Mouse (Mus musculus) forebrain, embryonic 13.5 days (tissue): ENCODE results near the gene Oxct2b. TPM values are rescaled to one million over a fixed set of nuclear protein-coding genes. Genes with fewer than 3 reads are reported as not detected.
"Not testable (repeated sequence)": the region's sequence is repeated elsewhere in the genome, so short reads cannot be mapped to it uniquely, and the experiment has no call there.

ENCODE experiments used
- ATAC-seq: fragments of 200-750 bp; cut with Nextera tagmentation; 2 replicates; pipeline ENCODE4 v1.8.0; 2017
- H3K27ac ChIP-seq: fragments of 300-500 bp; sonication (generic); 2 replicates; pipeline ENCODE4 v1.5.1; 2015; ENCODE audit warnings: inconsistent platforms, mild to moderate bottlenecking, moderate library complexity
- H3K27me3 ChIP-seq: fragments of 300-500 bp; sonication (generic); 2 replicates; pipeline ENCODE4 v1.6.1; 2015; ENCODE audit warnings: mild to moderate bottlenecking, inconsistent platforms
- H3K36me3 ChIP-seq: fragments of 300-500 bp; sonication (generic); 2 replicates; pipeline ENCODE4 v1.6.1; 2015; ENCODE audit warnings: mild to moderate bottlenecking, inconsistent platforms; ENCODE audit not compliant: poor library complexity, severe bottlenecking
- H3K4me1 ChIP-seq: fragments of 300-500 bp; sonication (generic); 2 replicates; pipeline ENCODE4 v1.6.1; 2015; ENCODE audit warnings: inconsistent platforms
- H3K4me2 ChIP-seq: fragments of 300-500 bp; sonication (generic); 2 replicates; pipeline ENCODE4 v1.6.1; 2015; ENCODE audit warnings: inconsistent platforms, mild to moderate bottlenecking, moderate library complexity
- H3K4me3 ChIP-seq: fragments of 300-500 bp; sonication (generic); 2 replicates; pipeline ENCODE4 v1.5.1; 2015; ENCODE audit warnings: mild to moderate bottlenecking, inconsistent platforms
- H3K9ac ChIP-seq: fragments of 300-500 bp; sonication (generic); 2 replicates; pipeline ENCODE4 v1.6.1; 2015; ENCODE audit warnings: mild to moderate bottlenecking, inconsistent platforms
- H3K9me3 ChIP-seq: fragments of 300-500 bp; sonication (generic); replicated peaks from 2 replicates; pipeline ENCODE4 v1.6.1; 2016; ENCODE audit warnings: inconsistent platforms
- WGBS: fragments of 180-500 bp; shearing (Covaris S2); methylation state at CpG from one replicate; pipeline ENCODE4 v1.1.7; 2015; 5-methylcytosine and 5-hydroxymethylcytosine counted together
- polyA plus RNA-seq: library from polyadenylated mRNA; unstranded; fragments of >200 nt; fragmentation: Nextera tagmentation; extraction: Ambion mirVana; gene quantifications from 2 replicates; pipeline ENCODE4 v1.2.1, GENCODE M21; 2015

Oxct2b gene
- polyA plus RNA-seq, 1 experiment from 2014 or later = not detected

DNA sequence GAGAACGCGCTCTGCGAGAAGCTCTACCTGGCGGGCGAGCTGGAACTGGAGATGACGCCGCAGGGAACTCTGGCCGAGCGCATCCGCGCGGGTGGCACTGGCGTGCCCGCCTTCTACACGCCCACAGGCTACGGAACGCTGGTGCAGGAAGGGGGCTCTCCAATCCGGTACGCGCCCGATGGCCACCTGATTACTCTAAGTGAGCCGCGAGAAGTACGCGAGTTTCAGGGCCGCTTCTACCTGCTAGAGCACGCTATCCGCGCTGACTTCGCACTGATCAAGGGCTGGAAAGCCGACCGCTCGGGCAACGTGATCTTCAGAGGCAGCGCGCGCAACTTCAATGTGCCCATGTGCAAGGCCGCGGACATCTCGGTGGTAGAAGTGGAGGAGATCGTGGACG, 574 bp downstream of the Oxct2b start:
- Histone ChIP-seq H3K4me3 (peak overlapping the region; percentile 36), H3K4me2 (peak overlapping the region; percentile 59), H3K27me3 (peaks cover 18% of the 10 kb centered on the region)
- H3K36me3 ChIP-seq, H3K27ac ChIP-seq, H3K9me3 ChIP-seq, H3K9ac ChIP-seq, H3K4me1 ChIP-seq: not testable (repeated sequence)
- 22% methylated on average over 27 of the region's 42 CpGs for WGBS
- peak; percentile 78 for ATAC-seq

DNA sequence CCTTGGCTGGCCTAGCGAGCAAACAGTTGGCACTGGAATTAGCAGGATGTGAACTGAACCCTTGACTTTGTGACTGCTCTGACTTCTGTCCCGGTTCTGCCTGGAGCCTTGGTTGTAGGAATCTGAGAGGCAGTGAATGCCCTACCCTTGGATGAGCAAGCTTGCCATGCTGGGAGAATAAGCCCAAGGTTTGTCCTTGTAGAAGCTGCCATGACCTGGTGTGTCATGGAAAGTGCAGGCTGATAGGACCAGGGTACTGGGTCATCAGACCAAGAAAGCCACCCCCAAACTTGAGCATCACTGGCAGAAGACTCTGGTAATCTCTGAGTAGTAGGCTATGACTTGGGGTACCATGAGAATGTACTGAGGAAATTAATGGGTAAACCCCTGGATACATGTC, 5.2 kb downstream of the Oxct2b start:
- H3K9ac ChIP-seq = no peak overlapping the region
- H3K27ac ChIP-seq = no peak overlapping the region
- no peak overlapping the region for H3K4me2 ChIP-seq
- no peaks in the 10 kb centered on the region for H3K4me1 ChIP-seq
- H3K4me3 ChIP-seq = no peak overlapping the region
- peaks cover 9% of the 10 kb centered on the region; the same call in 1 of the 2 replicates for H3K27me3 ChIP-seq
- no peak for ATAC-seq
- H3K9me3 ChIP-seq = no peaks in the 10 kb centered on the region
- WGBS = 91% methylated on average over 2 of the region's 2 CpGs
- H3K36me3 ChIP-seq = peaks cover 17% of the 10 kb centered on the region

DNA sequence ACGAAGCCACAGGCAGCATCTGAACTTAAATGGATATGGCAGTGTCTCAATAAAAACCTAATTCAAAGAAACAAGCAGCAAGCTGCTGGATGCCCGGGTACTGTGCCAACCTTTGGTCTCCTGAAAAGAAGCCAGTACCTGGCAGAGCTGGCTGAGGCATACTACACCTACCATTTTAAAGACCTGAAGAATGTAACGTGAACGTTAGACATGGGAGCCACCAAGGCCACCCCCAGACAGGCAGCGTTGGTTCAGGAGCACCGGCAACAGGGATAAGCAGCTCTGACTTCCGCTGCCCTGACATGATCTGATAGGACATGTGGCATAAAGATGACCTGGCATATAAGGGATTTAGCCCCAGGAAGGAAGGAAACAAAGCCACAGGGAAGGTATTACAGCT, 10.6 kb downstream of the Oxct2b start:
- H3K36me3 ChIP-seq = peaks cover 68% of the 10 kb centered on the region
- H3K4me3 ChIP-seq = no peak overlapping the region
- H3K9ac ChIP-seq = no peak overlapping the region
- 94% methylated on average over 7 of the region's 7 CpGs for WGBS
- H3K4me2 ChIP-seq = no peak overlapping the region
- H3K27ac ChIP-seq = no peak overlapping the region
- no peaks in the 10 kb centered on the region for H3K27me3 ChIP-seq
- no peaks in the 10 kb centered on the region for H3K9me3 ChIP-seq
- no peak for ATAC-seq
- no peaks in the 10 kb centered on the region for H3K4me1 ChIP-seq

DNA sequence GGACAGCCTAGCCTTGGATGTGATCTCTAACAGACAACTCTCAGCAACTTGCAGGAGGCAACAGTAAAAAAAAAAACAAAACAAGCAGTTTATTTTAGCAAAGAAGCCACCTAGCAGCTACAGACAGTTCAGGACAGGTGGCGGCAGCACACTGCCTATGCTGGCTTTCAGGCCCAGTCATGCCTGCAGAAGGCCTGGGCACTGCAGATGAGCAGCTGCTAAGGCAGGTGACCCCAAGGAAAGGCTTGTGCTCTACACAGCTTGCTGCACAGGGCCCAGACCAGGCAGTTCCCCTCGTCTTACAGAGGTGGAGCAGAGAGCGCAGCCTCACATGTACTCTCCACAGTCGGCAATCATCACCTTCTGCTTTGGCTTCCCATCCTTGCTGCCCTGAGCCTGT, 11.0 kb downstream of the Oxct2b start:
- H3K4me2 ChIP-seq = no peak overlapping the region
- H3K36me3 ChIP-seq = peaks cover 72% of the 10 kb centered on the region
- 97% methylated on average over 4 of the region's 4 CpGs for WGBS
- H3K27me3 ChIP-seq = no peaks in the 10 kb centered on the region
- no peak overlapping the region for H3K27ac ChIP-seq
- H3K4me3 ChIP-seq = no peak overlapping the region
- no peaks in the 10 kb centered on the region for H3K9me3 ChIP-seq
- no peak for ATAC-seq
- no peaks in the 10 kb centered on the region for H3K4me1 ChIP-seq
- H3K9ac ChIP-seq = no peak overlapping the region

DNA sequence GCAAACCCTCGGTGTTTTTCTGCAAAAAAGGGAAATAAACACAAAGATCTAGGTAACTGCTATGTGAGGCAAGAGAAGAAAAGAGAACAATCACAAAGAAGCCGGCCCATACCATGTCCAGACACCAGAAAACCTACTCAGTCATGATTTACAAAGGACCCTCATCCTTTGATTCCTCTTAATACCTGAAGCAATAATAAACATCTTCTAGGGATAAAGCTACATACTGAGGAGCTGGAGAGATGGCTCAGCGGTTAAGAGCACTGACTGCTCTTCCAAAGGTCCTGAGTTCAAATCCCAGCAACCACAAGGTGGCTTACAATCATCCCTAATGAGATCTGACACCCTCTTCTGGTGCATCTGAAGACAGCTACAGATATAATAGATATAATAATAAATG, 21.5 kb downstream of the Oxct2b start:
- Histone ChIP-seq H3K27ac (no peak overlapping the region), H3K9me3 (no peaks in the 10 kb centered on the region), H3K9ac (no peak overlapping the region), H3K4me1 (peaks cover 19% of the 10 kb centered on the region), H3K4me3 (no peak overlapping the region), H3K27me3 (0 out of 2 replicates have a peak, but pooled peaks cover 2% of the 10 kb centered on the region), H3K4me2 (no peak overlapping the region), H3K36me3 (peaks cover 40% of the 10 kb centered on the region)
- no peak for ATAC-seq
- WGBS = 89% methylated on average over 3 of the region's 3 CpGs

DNA sequence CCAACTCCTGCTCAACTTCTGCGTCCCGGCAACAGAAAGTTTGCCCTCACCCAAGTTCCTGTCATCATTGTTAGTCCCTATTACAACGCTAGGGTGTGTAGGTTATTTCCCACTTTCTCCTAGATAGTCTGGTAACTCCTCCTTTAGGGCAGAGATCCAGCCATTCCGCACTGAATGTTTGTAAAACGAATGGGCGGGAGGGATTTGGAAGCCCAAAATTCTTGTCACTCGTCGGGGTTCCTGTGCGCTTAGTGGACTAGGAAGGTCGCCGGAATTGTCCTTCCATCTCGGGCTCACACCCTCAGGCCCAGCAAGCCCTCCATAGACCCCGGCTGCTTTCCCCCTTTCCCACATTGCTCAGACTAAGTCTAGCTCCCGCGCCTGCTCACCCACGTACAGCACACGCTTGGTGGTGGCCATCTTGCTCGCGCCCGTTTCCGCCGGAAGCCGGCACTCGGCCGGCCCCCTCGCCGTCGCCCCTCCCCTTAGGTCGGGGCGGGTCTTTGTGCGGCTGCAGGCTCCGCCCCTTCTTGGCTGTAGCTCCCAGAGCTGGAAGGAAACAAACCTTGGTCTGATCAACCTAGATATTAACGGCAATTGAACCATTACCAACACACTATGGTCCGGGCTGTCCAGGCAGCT, 23.6 kb downstream of the Oxct2b start, which contains the start of gene Ppie:
TSS of gene Ppie (minus strand) at position 439 of the 642 bp plus-strand sequence.
- peak; percentile 96 for ATAC-seq
- peaks cover 19% of the 10 kb centered on the region for H3K4me1 ChIP-seq
- peak within 1 kb of the TSS; percentile 59 for H3K9ac ChIP-seq
- H3K9me3 ChIP-seq = no peaks in the 10 kb centered on the region
- peak within 1 kb of the TSS; percentile 75 for H3K4me2 ChIP-seq
- H3K27ac ChIP-seq = peak within 1 kb of the TSS; percentile 58
- H3K36me3 ChIP-seq = peaks cover 22% of the 10 kb centered on the region
- 0 out of 2 replicates have a peak, but pooled peaks cover 10% of the 10 kb centered on the region for H3K27me3 ChIP-seq
- 1% methylated on average over 34 of the region's 34 CpGs for WGBS
- H3K4me3 ChIP-seq = peak within 1 kb of the TSS; percentile 73

DNA sequence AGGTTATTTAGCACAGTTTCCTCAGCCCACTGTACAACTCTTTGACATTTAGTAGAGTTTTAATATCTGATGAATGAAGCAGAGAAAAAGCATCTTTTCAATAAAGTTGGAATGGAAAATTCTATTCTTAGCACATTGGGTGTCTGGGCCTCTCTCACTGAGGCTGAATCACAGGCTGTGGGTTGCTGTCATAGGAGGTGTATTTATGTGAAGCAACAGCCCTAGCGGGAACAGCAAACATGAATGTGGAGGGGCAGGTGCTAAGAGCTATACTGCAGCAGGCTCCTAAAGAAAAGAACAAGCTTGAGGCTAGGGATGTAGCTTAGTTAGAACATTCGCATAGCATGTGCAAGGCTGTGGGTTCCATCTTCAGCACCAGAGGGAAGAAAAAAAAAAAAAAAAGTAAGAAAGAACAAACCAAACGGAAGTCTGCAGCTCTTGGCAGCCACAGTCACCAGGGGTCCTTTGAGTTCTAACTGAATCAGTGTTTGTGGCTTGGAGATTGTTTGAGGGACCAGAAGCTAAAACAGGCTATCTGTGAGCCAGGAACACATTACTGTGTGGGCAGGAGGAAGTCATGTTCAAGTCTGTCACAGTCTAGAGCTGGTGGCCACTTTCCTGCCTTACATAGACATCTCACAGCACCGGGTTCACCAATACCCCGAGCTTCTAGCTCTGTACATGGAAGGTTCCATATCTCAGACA, 31.5 kb downstream of the Oxct2b start:
- Histone ChIP-seq H3K9ac (no peak overlapping the region), H3K4me1 (no peaks in the 10 kb centered on the region), H3K27me3 (peaks cover 14% of the 10 kb centered on the region; the same call in 1 of the 2 replicates), H3K27ac (no peak overlapping the region), H3K9me3 (no peaks in the 10 kb centered on the region), H3K4me3 (no peak overlapping the region), H3K36me3 (no peaks in the 10 kb centered on the region), H3K4me2 (no peak overlapping the region)
- WGBS = 81% methylated on average over 5 of the region's 5 CpGs
- ATAC-seq = no peak

DNA sequence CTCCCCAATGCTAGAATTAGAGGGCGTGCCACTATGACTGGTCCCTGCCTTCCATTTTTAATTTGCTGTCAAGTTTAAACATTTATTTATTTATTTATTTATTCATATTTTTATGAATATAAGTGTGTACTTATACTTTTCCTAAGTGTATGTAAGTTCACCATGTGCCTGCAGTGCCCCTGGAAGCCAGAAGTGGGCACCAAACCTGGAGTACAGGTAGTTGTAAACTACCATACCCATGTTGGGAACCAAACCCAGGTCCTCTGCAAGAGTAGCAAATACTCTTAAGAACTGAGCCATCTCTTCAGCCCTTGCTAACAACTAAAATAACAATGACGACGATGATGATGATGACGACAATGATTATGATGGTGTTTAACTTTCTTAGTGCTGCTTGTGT, 35.9 kb downstream of the Oxct2b start:
- ATAC-seq = no peak

DNA sequence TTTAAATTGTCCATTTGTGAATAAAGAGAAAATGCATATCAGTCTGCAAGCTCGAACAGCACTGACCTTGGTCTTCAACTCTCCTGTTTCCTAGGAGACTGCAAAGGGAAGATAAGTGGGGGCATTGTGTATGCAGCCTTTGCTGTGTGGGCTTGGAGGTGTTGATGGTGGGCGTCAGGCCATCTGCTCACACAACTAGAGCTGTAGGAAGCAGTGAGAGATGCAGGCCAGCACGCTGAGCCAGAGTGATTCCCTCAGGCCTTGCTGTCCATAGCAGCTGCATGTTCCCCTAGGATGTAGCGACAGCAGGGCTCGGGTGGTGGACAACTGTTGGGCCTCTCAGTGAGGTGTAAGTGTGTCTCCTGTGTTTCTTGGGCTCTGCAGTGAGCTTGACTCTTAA, 36.9 kb downstream of the Oxct2b start:
- ATAC-seq = no peak; the same call in 1 of the 2 replicates
- WGBS = 61% methylated on average over 5 of the region's 5 CpGs
- no peak overlapping the region for H3K4me3 ChIP-seq
- no peaks in the 10 kb centered on the region for H3K4me1 ChIP-seq
- no peaks in the 10 kb centered on the region for H3K9me3 ChIP-seq
- H3K27me3 ChIP-seq = 0 out of 2 replicates have a peak, but pooled peaks cover 6% of the 10 kb centered on the region
- H3K9ac ChIP-seq = no peak overlapping the region
- H3K36me3 ChIP-seq = no peaks in the 10 kb centered on the region
- H3K27ac ChIP-seq = no peak overlapping the region
- H3K4me2 ChIP-seq = no peak overlapping the region

More for the DNA sequence above, 35.9 kb downstream of the Oxct2b start:
- no peak overlapping the region for H3K27ac ChIP-seq
- 0 out of 2 replicates have a peak, but pooled peaks cover 6% of the 10 kb centered on the region for H3K27me3 ChIP-seq
- H3K9me3 ChIP-seq = no peaks in the 10 kb centered on the region
- H3K9ac ChIP-seq = no peak overlapping the region
- H3K4me2 ChIP-seq = no peak overlapping the region
- H3K4me3 ChIP-seq = no peak overlapping the region
- H3K36me3 ChIP-seq = no peaks in the 10 kb centered on the region
- WGBS = 82% methylated on average over 4 of the region's 4 CpGs
- H3K4me1 ChIP-seq = no peaks in the 10 kb centered on the region

DNA sequence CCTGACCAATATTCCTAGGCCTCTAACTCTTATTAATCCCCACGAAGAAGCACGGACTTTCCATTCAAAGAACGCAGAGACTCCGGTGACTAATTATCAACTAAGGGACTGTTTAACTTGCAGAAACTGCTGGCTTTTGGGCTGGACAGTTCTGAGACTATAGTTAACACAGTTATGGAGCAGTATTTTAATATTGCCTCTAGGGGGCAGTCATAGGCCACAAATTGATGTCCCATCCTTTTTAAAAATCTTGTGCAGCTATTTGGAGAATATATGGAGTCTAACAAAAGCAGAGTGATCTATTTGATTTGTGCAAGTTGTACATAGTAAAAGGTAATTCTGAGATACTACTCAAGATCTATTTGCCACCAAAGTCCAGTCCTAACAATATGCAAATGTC, 38.9 kb downstream of the Oxct2b start:
- Histone ChIP-seq H3K4me3 (no peak overlapping the region), H3K27me3 (0 out of 2 replicates have a peak, but pooled peaks cover 6% of the 10 kb centered on the region), H3K4me1 (no peaks in the 10 kb centered on the region), H3K36me3 (no peaks in the 10 kb centered on the region), H3K9me3 (no peaks in the 10 kb centered on the region), H3K9ac (no peak overlapping the region), H3K4me2 (no peak overlapping the region), H3K27ac (no peak overlapping the region)
- 0 out of 2 replicates have a peak, but pooled peaks have one; percentile 61 for ATAC-seq
- WGBS = 21% methylated on average over 4 of the region's 4 CpGs

DNA sequence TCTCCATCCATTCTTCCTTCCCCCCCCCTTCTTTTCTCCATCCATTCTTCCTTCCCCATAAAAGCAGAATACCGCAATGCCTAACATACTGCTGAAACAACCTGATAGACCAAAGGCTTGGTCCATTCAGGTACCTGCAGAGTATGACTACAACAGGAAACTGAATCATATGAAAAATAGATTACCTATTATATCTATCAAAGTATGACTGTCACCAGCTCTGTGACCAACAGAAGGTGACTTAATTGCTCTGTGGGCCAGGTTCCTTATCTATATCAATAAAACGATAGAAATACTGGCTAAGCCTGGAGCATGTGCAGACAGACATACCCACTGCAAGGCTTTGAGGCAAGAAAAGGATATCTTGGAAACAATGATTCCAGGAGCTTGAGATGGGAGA, 39.4 kb downstream of the Oxct2b start:
- WGBS = 64% methylated on average over 2 of the region's 2 CpGs
- Histone ChIP-seq H3K4me1 (no peaks in the 10 kb centered on the region), H3K4me2 (no peak overlapping the region), H3K27ac (no peak overlapping the region), H3K4me3 (no peak overlapping the region), H3K9me3 (no peaks in the 10 kb centered on the region), H3K9ac (no peak overlapping the region), H3K27me3 (peaks cover 6% of the 10 kb centered on the region; the same call in 1 of the 2 replicates), H3K36me3 (no peaks in the 10 kb centered on the region)
- no peak for ATAC-seq

DNA sequence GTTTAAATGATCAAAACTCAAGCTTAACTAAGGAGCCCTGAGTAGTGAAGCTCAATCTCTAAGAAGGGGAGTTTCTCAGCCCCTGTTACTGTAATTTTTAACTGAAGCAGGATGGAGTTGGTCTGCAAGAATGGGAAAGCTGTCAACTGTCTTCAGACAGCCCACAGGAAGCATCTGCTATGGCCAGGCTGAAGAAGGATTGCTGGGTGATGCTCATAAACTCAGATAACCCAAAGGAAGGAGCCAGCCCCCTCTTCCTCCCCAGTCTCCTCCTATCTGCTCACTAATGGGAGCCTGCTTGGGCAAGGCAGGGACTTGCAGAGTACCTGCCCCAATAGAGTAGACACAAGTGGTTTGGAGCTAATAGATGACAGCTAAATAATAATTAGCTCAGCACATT, 39.8 kb downstream of the Oxct2b start:
- H3K4me2 ChIP-seq = no peak overlapping the region
- H3K27ac ChIP-seq = no peak overlapping the region
- H3K9ac ChIP-seq = no peak overlapping the region
- peaks cover 6% of the 10 kb centered on the region; the same call in 1 of the 2 replicates for H3K27me3 ChIP-seq
- H3K4me1 ChIP-seq = no peaks in the 10 kb centered on the region
- no peaks in the 10 kb centered on the region for H3K9me3 ChIP-seq
- no peak for ATAC-seq
- no peaks in the 10 kb centered on the region for H3K36me3 ChIP-seq
- H3K4me3 ChIP-seq = no peak overlapping the region
